Mouse (Mus musculus): ENCODE results near the gene Smurf2.
"Not testable (repeated sequence)": the region's sequence is repeated elsewhere in the genome, so short reads cannot be mapped to it uniquely, and the experiment has no call there.

Smurf2 gene

GRCm38 (mm10) chr11:106812410-106813136 is 107.9 kb downstream of the Smurf2 start:
- no peak for DNase-seq (ENCODE audit: low read depth, low spot score)

DNA sequence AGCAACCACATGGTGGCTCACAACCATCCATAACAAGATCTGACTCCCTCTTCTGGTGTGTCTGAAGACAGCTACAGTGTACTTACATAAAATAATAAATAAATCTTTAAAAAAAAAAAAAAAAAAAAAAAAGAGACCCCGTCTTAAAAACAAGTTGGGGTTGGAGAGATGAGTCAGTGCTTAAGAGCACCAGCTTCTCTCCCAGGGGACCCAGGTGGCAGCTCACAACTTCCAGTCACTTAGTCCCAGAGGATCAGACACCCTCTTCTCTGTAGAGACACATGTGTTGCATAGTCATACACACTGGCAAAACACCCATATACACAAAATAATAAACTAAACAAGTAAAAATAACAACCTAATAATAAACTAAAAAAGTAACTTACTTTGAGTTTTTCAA is 113.1 kb downstream of the Smurf2 start:
- not testable (repeated sequence) for DNase-seq (ENCODE audit: low read depth, low spot score)

DNA sequence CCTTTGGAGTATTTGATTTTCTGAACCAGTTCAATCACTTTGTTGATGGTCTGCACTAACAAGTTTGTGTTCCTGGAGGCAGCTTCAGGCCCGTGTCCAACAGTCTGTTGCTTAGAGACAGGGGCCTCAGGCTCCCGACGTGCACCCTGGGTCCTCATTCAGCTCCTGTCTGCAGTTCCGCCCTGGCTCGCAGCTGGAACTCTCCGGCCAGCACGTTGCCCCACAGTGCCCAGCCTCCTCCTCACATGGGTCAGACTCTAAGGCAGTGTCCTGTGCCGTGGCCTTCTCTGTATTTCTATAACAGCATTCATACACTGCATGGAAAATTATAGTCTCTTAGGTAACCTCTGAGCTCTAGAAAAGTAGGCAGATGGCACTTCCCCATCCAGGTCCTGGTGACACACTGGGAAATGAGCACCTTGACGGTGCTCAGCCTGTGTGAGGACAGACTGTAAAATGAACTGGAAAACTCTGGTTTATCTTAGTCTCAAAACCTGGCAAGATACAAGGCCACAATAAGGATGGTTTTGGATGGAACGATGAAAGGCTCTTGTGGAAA is 118.4 kb downstream of the Smurf2 start:
- no peak for DNase-seq (ENCODE audit: low read depth, low spot score)

GRCm38 (mm10) chr11:106795679-106796078 is 124.8 kb downstream of the Smurf2 start:
- DNase-seq (ENCODE audit: low read depth, low spot score), result no peak

DNA sequence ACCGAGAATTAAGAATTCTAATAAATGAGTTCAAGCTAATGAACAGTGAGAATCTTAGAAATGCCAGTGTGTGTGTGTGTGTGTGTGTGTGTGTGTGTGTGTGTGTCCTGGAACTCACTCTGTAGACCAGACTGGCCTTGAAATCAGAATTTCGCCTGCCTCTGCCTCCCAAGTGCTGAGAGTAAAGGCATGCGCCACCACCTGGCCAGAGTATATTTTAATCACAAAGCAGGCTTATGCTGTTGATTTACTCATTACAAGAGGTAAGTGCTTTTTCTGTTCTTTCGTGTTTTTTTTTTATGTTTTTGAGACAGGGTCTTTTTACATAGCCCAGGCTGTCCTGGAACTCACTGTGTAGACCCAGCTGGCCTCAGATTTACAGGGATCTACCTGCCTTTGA is 126.7 kb downstream of the Smurf2 start:
- DNase-seq (ENCODE audit: low read depth, low spot score), result no peak

DNA sequence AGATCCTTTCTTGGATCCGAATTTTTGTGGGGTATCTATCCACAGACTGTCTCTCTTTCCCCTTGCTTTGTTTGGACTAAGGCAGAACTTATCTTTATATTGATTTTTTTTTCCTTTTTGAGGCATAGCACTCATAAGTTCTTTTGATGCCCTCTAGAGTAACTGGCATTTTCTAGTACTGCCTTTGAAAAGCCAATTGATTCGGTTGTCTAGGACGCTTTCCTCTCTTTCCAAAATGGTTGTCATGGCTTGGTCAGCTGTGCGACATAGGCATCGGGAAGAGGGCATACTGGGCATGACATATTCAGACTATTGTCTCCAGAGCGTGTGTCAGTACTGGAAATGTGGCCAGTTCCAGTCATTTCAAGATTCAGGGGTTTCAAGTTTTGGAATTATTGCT is 130.9 kb downstream of the Smurf2 start:
- no peak for DNase-seq (ENCODE audit: low read depth, low spot score)

DNA sequence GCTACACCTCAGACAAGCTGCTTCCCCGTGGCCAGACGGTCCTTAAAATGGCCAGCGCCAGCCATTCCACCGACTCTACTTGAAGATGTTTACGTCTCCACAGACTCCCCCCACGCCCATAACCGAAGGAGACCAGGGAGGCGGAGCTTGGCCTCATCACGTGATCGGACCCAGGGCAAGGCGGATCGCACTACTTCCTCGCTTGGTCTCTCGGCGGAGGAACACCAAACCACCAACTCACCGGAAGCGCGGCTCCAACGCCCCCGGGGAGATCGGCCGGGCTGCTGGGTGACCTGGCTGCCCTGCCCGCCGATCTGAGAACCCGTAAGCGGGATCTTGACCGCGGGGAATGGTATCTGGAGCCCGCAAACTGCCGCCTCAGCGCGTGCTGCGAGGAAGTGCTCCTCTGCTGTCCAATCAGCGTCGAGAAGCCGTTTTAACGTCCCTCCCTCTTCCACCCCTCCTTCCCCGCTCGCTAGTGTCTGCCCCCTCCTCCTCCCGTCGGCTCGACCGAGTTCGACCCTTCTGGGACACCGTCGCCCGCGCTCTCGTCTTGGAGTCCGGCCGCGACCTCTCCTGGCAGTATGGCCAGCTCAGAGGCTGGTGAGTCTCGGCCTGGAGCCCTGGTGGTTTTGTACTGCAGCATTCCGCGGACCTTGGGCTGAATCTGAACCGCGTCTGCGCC is 131.6 kb downstream of the Smurf2 start, which contains the start of the genes Ddx5 and Cep95:
Gene Ddx5, minus strand, starts transcription at position 411 of the 685 bp plus-strand sequence.
Gene Cep95, plus strand, starts transcription at position 478 of the 685 bp plus-strand sequence.
- peak; percentile 99 for DNase-seq (ENCODE audit: low read depth, low spot score)

DNA sequence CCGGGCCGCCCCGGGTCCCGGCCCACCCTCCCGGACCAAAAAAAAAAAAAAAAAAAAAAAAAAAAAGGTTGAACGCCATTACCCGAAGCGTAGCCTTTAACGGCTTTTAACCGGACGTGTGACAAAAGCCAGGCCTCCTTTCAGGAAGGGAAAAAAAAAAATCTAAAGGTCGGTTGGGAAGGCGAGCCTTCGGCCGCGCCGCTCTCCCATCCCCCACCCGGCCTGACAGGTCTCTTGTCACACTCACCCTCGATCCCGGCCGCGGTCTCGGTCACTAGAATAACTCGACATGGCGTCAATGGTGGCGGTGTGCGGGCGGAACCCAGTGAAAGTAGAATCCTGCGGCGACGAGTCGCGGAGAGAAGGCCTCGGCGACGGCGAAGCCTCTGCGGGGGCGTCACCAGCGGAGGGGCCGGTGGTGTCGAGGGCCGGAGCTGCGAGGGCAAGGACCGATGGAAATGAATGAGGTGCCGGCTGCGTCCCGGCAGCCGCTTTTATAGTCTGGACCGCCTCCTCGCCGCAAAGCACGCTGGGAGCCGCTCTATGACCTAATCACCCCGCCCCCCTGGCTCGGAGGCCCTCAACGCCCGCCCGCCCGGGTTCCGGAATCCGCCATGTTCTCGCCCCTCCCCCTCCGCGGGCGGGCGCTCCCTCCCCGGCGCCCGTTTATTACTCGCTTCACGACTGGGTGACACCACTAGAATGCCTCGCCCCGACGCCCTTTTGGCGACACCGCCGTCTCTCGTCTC is 132.3 kb downstream of the Smurf2 start:
- peak; percentile 97 for DNase-seq (ENCODE audit: low read depth, low spot score)

DNA sequence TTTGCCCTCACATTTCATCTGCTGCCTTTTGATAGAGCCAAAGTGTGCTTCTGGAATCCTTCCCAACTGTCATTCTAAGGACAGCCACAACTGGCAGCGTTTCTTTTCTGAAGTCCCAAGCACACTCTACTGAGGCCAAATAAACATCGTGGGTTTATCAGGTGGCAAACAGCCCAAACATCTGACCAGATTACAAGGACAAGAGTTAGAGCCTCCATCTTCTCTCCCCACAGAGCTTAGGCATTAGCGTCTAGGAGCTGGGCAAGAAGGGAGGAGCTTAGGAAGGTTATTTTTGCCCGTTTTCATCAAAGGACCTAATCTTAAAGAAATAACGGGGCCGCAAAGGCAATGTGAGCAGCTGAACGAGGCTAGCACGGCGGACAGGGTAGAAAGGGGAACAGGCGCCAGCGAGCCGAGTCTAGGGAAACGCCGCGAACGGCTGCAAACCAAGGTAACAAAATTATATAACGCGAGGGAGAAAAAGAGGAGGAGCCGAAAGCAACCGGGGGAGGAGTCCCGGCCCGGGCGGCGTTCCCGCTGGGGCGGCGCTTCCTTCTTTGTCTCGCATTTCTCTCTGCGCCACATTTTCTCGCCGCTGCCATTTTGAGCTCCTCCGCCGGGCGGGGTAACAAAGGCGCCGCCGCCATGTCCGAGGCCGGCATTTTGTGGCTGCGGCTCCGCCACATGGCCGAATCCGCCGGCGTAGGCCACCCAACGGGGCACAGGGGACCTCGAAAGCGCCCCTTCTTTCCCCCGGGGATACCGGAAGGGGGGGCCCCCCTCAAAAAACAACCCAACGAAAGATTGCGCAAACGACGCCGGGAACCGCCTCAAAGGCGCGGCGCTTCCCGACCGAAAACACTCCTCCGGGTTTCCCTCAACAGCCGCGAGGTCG is 133.1 kb downstream of the Smurf2 start:
- peak; percentile 89 for DNase-seq (ENCODE audit: low read depth, low spot score)

DNA sequence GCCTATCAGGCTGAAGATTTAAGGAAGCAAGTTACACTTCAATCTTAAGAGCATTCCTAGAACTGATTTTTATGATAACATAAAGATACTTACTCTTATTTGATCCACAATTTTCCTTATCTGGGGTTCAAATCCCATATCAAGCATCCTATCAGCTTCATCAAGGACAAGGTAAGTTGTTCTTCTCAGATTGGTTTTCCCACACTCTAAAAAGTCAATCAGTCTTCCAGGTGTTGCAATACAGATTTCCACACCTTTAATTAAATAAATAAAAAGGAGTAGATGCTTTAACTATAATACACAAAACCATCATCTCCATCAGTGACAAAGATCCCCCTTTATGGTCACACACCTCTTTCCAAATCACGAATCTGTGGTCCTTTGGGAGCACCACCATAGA is 135.5 kb downstream of the Smurf2 start:
- DNase-seq (ENCODE audit: low read depth, low spot score), result no peak

DNA sequence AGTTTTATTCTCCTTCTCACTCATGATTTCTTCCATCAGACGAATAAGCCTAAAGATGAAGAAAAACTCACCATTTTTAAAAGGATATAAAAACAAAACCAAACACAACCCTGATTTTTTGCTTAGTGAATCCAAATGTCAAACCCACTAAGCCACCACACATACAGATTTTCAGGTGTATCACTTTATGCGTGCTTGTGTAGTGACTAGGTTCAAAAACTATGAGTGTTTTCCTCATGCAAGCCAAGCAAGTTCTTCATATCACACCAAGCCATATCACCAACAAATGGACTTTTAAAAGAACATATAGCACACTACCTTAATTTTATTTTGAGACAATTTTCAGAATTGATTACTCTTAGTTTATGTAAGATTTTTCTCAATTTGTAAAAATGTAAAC is 136.0 kb downstream of the Smurf2 start:
- no peak for DNase-seq (ENCODE audit: low read depth, low spot score)

GRCm38 (mm10) chr11:106782841-106783764 is 137.4 kb downstream of the Smurf2 start:
- no peak for DNase-seq (ENCODE audit: low read depth, low spot score)

- not testable (repeated sequence) for DNase-seq (ENCODE audit: low read depth, low spot score)
Observed at GRCm38 (mm10) chr11:106782271-106782670, 138.2 kb downstream of the Smurf2 start.

DNA sequence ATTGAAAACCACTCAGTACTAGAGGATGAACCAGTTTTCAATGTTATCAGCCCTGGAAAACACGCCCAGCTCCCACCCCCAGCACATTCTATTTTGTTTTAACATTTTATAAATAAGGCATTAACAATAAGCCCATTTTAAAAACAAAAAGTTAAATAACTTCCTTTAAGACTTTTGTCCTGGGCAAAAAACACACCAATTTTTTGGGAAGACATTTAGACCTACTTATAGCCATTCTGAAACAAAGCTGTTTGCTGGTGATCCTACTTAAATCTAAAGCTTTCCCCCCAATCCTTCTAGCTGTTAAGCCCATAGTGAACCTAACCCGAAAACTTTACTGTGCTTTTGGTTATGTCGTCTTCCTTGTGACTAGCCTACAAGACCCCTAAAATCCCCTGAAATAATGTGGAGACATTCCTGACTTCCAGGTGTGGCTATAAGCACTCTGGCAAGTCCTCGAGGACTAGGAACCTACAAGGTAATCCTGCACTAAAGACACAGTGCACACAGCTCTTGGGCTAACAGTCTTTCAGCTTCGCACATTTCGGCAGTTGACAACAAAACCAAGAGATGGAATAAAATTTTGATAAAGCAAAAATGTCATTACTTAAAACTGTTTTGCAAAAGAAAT is 139.8 kb downstream of the Smurf2 start:
- no peak for DNase-seq (ENCODE audit: low read depth, low spot score)

DNA sequence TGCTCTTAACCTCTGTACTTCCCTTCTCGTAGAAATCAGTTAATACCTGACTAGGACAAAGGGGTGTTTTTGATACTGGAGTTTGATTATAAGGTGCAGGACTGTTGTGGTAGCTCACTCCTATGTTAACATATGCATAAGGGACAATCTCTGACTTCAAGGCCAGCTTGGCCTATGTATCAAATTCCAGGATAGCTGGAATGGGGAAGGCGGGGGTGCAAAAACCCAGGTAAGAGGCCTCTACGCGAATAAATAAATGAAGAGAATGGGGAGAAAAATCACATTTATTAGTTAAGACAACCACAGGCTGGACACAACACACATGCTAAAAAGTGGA is 140.5 kb downstream of the Smurf2 start:
- no peak for DNase-seq (ENCODE audit: low read depth, low spot score)

- peak; percentile 98 for DNase-seq (ENCODE audit: low read depth, low spot score)
Observed at GRCm38 (mm10) chr11:106779388-106780088, 141.0 kb downstream of the Smurf2 start, which contains the start of gene Polg2. Gene Polg2, minus strand, starts transcription at chr11:106779537.

DNA sequence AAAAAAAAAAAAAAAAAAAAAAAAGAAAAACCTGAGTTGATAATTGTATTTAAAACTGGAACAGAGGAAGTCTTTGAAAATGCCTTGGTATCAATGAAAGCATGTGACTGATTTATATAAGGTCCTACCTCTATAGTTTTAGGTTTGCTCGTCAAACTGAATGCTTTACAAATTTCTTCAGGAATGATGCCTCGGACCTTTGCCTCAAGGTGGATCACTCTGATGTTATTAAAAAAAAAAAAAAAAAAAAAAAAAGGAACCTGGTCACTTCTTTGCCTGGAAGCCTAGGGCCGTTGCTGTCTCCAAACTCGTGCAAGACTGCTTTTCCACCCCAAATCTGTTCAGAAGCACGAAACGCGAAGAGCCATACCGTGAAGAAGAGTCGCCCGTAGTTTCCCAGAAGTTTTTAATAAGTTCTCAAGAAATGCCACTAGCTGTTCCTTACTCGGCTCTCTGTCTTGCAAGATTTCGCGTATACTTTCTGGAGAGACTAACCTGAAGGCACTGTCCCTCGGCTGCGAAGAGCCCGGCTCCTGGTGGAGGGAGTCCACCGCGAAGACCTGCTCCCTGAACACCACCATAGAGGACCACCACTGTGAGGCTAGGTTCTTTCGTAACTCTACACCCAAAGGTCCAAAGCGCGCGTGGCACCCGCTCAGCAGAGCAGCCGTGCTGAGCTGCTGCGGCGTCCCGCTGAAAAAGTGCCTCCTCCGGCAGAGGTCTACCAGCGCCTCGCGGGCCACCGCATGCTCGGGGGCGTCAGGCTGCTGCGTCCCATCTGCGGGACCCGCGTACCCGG is 141.7 kb downstream of the Smurf2 start:
- DNase-seq (ENCODE audit: low read depth, low spot score), result no peak

- no peak for DNase-seq (ENCODE audit: low read depth, low spot score)
Observed at GRCm38 (mm10) chr11:106778132-106778531, 142.4 kb downstream of the Smurf2 start.
